Mouse (Mus musculus): ENCODE data around the gene Slc1a4. TPM values are rescaled to one million over a fixed set of nuclear protein-coding genes. Genes with fewer than 3 reads are reported as not detected.

Gene Slc1a4
- 8.6 and 10.8 TPM in 2 replicates for polyA plus RNA-seq (2012; ENCODE audit: insufficient read depth, low replicate concordance)

DNA sequence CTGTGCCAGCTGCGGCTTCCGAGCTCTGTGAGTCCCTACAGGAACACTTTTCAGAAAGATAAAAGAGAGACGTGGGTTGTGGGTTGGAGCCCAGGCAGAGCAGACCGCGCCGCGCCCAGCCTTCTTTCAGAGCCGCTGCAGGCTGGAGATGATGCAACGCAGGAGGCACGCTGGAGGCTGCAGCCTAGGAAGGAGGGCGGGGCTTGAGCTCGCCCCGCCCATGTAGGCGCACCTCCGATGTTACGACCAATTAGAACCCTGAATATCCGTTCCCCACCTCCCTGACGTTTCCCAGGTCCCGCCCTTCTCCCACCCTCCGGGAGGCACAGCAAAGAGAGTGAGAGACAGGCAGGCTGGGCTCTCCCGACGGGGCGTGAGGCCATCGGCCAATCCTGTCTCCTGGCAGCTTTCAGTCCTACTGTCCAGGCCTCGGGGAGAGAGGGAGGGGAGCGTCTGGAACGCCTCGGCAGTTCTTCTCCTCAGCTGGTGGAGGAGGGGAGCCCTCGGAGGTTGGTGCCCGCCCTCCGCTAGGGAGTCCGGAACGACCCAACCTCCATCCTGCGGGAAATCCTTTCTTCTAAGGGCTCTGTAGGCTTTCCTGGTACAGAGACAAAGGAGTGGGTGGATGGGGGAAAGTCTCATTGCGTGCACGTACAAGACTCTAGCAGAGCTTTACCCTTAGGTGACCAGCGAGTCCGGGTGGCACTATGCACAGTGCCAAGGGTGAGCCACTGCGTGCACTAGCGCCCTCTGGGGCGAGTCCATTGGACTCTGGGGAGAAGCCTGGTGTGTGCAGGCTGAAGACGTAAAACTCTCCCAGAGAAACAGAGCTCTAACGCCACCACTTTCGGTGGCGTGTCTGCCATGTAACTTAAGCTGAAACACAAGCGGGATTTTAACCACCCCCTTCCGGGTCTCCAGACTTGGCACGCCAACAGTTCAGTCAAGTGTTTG is at the start of gene Slc1a4:
TSS of gene Slc1a4 (minus strand) at position 153 of the 954 bp plus-strand sequence.
- TF ChIP-seq GATA1 (IDR thresholded peaks at IDR 0.05; ENCODE audit: borderline replicate concordance, low read length) (no peak), FLI1 (IDR thresholded peaks at IDR 0.05; ENCODE audit: low read length) (no peak)
- Histone ChIP-seq H3K4me1 (peaks cover 52% of the 10 kb centered on the region), H3K36me3 (replicated peaks; ENCODE audit: low read length) (peaks cover 11% of the 10 kb centered on the region), H3K4me3 (replicated peaks) (peak within 1 kb of the TSS; percentile 99), H3K9me3 (no peaks in the 10 kb centered on the region), H3K27me3 (replicated peaks) (no peaks in the 10 kb centered on the region)

DNA sequence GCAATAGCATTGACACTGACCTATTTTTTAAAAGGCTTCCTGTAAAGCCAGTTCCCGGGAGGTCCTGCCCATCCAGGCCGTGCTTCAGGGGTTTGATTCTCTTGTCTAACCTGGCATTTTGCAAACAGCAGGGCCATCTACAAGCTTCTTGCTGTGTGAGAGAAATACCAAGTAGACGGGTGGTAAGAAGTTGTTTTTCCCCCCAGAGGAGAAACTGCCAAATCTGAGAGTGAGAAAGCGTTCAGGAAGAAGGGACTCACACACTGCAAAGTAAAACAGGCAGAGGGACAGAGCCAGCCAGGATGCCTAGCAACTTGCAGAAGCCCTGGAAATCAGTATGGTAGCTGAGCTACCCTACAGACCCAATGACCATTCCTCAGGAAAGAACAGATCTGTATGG is 47.6 kb upstream of the Slc1a4 start:
- Histone ChIP-seq H3K4me1 (peaks cover 4% of the 10 kb centered on the region; the same call in 1 of the 2 replicates), H3K27me3 (replicated peaks) (peaks cover 11% of the 10 kb centered on the region), H3K36me3 (replicated peaks; ENCODE audit: low read length) (no peaks in the 10 kb centered on the region), H3K9me3 (no peaks in the 10 kb centered on the region), H3K4me3 (replicated peaks) (no peak overlapping the region)
- TF ChIP-seq GATA1 (IDR thresholded peaks at IDR 0.05; ENCODE audit: borderline replicate concordance, low read length) (no peak), FLI1 (IDR thresholded peaks at IDR 0.05; ENCODE audit: low read length) (no peak)

DNA sequence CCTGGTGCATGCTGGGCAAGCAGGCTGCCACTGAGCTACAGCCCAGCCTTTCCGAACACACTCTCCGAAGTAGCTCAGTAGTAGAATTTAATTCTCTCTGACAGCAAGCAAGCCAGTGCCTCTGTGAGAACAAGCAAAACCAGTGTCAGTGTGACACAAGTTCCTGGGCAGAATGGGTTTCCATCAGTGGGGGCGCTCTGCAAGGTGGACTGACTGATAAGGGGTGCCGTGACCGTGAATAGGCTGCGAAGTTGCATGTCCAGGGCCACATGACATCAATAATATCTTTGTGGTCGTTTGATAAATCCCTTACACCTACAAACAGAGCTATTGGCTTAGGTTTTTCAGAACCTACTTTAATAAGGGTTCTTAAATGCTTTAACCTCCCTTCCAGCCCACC is 44.1 kb upstream of the Slc1a4 start:
- H3K4me3 ChIP-seq (replicated peaks): no peak overlapping the region
- no peaks in the 10 kb centered on the region for H3K9me3 ChIP-seq
- TF ChIP-seq GATA1 (IDR thresholded peaks at IDR 0.05; ENCODE audit: borderline replicate concordance, low read length): no peak
- no peak for TF ChIP-seq FLI1 (IDR thresholded peaks at IDR 0.05; ENCODE audit: low read length)
- H3K36me3 ChIP-seq (replicated peaks; ENCODE audit: low read length): no peaks in the 10 kb centered on the region
- peaks cover 23% of the 10 kb centered on the region for H3K27me3 ChIP-seq (replicated peaks)
- peaks cover 4% of the 10 kb centered on the region; the same call in 1 of the 2 replicates for H3K4me1 ChIP-seq

DNA sequence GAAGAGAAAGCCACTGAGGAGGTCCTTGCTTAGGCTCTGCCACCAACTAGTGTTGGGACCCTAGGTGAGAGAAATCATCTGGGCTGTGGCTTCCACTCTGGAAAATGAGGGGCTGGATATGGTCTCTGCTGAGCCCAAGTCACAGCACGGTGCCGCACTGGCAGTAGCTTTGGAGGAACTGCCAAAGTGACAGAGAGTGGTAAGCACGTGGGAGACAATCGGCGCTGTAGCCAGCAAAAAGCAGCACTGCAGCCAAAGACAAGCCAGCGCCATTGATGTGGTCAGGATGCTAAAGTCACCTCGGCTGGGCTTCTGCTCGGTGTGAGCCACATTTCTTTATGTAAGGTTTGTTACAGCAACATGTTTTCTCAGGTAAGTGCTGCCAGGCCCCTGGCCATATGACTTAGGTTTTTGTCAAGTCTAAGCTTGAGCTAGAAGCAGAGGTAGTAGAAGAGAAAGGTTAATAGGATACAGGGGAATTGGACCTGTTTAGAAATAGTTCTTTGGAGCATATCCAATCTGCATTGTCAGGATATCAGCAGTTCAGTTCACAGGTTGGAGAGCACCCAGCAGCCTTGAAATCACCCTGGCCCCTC is 40.2 kb upstream of the Slc1a4 start:
- H3K4me3 ChIP-seq (replicated peaks): no peak overlapping the region
- H3K4me1 ChIP-seq: peaks cover 15% of the 10 kb centered on the region
- TF ChIP-seq FLI1 (IDR thresholded peaks at IDR 0.05; ENCODE audit: low read length) (no peak), GATA1 (IDR thresholded peaks at IDR 0.05; ENCODE audit: borderline replicate concordance, low read length) (no peak)
- peaks cover 23% of the 10 kb centered on the region for H3K27me3 ChIP-seq (replicated peaks)
- no peaks in the 10 kb centered on the region for H3K36me3 ChIP-seq (replicated peaks; ENCODE audit: low read length)
- no peaks in the 10 kb centered on the region for H3K9me3 ChIP-seq

DNA sequence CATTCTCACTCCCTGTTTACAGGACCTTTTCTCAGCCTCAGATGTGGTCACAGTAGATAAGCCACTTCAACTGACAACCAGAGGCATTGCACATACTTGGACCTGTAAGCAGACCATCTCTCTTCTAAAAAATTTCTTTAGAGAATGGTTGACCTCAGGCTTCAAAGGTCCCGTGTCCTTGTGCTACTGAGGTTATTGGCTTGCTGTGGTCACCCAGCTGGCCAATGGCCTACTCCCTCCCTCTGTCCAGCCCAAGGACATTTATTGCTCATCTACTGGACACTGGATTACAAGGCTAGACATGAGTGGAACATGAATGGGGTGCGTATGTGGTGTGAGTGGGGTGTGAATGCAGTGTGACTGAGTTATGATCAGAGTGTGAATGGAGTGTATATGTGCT is 38.0 kb upstream of the Slc1a4 start:
- peaks cover 17% of the 10 kb centered on the region for H3K4me1 ChIP-seq
- H3K36me3 ChIP-seq (replicated peaks; ENCODE audit: low read length): no peaks in the 10 kb centered on the region
- peaks cover 15% of the 10 kb centered on the region for H3K27me3 ChIP-seq (replicated peaks)
- no peak for TF ChIP-seq FLI1 (IDR thresholded peaks at IDR 0.05; ENCODE audit: low read length)
- TF ChIP-seq GATA1 (IDR thresholded peaks at IDR 0.05; ENCODE audit: borderline replicate concordance, low read length): no peak
- no peaks in the 10 kb centered on the region for H3K9me3 ChIP-seq
- peak overlapping the region; percentile 16 for H3K4me3 ChIP-seq (replicated peaks)

DNA sequence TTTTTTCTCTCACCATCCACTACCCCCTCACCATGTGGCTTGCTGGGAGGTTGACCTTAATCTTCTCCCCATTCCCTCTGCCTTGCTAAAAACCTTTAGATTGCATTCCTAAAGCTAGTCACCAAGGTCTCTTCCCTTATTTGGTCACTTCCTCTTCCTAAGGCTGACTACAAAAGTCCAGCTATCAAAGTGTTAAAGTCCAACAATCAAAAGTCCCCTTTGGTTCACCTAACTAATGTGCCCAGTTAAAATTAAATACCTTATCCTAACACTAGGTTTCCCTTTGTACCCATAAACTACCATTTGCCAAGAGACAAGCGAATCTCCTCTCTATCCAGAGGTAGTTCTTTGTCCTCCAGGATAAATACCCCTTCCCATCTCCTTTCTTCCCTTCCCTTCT is 33.9 kb upstream of the Slc1a4 start:
- Histone ChIP-seq H3K9me3 (peaks cover 8% of the 10 kb centered on the region), H3K4me1 (peaks cover 36% of the 10 kb centered on the region), H3K27me3 (replicated peaks) (no peaks in the 10 kb centered on the region), H3K4me3 (replicated peaks) (no peak overlapping the region), H3K36me3 (replicated peaks; ENCODE audit: low read length) (peaks cover 2% of the 10 kb centered on the region)
- no peak for TF ChIP-seq GATA1 (IDR thresholded peaks at IDR 0.05; ENCODE audit: borderline replicate concordance, low read length)

DNA sequence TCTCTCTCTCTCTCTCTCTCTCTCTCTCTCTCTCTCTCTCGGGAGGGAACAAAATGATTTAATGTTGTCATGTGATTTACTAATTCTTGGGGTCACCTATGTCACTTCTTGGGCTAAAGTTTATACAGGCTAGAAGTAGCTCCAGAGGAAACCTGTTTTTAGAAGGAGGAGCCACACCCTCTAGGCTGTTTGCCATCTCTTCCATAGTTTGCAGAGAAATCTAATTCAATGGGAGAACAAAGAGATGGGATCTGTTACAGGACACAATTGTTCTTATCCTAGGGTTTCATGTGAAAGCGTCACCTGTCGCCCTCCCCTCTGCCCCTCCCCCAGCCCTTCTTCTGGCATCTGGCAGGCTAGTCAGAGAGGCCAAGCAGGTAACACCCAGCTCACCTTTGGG is 28.8 kb upstream of the Slc1a4 start:
- H3K36me3 ChIP-seq (replicated peaks; ENCODE audit: low read length): peaks cover 2% of the 10 kb centered on the region
- TF ChIP-seq FLI1 (IDR thresholded peaks at IDR 0.05; ENCODE audit: low read length) (no peak), GATA1 (IDR thresholded peaks at IDR 0.05; ENCODE audit: borderline replicate concordance, low read length) (no peak)
- peaks cover 8% of the 10 kb centered on the region for H3K9me3 ChIP-seq
- H3K27me3 ChIP-seq (replicated peaks): no peaks in the 10 kb centered on the region
- no peak overlapping the region for H3K4me3 ChIP-seq (replicated peaks)
- peaks cover 35% of the 10 kb centered on the region for H3K4me1 ChIP-seq

DNA sequence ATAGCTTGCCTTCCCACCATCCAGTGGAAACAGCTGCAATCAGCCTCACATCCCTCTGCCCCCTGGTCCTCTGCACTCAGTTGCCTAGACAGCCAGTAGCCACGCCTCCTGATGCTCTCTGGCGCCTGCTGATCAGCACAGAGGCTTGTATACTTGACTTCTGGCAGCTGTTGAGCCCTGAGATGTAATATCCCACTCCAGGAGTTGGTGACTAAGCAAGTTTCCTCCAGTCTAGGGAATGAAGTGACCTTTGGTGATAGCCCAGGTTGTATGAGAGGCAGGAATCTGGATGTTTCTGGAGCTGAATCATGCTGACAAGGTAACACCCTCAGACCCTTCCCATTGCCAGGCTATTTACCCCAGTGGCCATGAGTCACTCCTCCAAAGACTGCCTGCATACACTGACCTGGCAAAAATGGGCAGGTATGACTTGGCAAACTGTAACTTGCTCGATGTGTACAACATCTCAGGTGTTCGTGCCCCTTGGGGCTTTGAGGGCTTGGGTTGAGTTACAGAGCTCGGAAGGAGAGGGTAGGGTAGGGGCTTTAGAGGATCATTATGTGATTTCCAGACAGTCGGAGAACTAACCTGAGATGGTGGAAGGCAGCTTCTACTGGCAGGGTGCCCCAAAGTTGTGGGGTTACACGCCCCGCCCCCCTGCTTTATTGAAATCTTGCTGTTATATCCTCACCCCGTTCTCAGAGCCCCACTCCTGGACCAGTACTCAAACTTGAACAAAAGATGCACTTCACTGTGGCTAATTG is 25.4 kb upstream of the Slc1a4 start:
- Histone ChIP-seq H3K9me3 (no peaks in the 10 kb centered on the region), H3K4me1 (peaks cover 16% of the 10 kb centered on the region), H3K36me3 (replicated peaks; ENCODE audit: low read length) (no peaks in the 10 kb centered on the region), H3K27me3 (replicated peaks) (no peaks in the 10 kb centered on the region), H3K4me3 (replicated peaks) (no peak overlapping the region)
- no peak for TF ChIP-seq GATA1 (IDR thresholded peaks at IDR 0.05; ENCODE audit: borderline replicate concordance, low read length)
- TF ChIP-seq FLI1 (IDR thresholded peaks at IDR 0.05; ENCODE audit: low read length): no peak

DNA sequence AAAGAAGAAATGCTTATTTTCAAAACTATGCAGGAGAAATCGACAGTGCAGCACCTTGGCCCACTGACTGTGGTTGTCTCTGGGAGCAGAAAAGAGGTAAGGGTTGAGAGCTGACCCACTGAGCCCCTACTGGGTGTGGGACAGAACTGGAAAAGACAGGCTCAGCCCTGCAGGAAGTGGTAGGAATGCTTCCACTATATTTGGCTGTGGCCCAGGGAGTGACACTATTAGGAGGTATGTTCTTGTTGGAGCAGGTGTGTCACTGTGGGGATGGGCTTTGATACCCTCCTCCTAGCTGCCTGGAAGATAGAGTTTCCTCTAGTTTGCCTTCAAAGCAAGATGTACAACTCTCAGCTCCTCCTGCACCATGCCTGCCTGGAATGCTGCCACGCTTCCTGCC is 16.0 kb upstream of the Slc1a4 start:
- Histone ChIP-seq H3K4me3 (replicated peaks) (no peak overlapping the region), H3K36me3 (replicated peaks; ENCODE audit: low read length) (no peaks in the 10 kb centered on the region), H3K27me3 (replicated peaks) (no peaks in the 10 kb centered on the region), H3K4me1 (peaks cover 31% of the 10 kb centered on the region), H3K9me3 (no peaks in the 10 kb centered on the region)
- no peak for TF ChIP-seq GATA1 (IDR thresholded peaks at IDR 0.05; ENCODE audit: borderline replicate concordance, low read length)
- no peak for TF ChIP-seq FLI1 (IDR thresholded peaks at IDR 0.05; ENCODE audit: low read length)

All from megakaryocyte, embryonic 14.5 days (primary cell).